Mouse (Mus musculus) forebrain, embryonic 10.5 days (tissue): Measurements from ENCODE around the gene Inpp5k. TPM values are rescaled to one million over a fixed set of nuclear protein-coding genes. Genes with fewer than 3 reads are reported as not detected.

ENCODE experiments used
- polyA plus RNA-seq: library from polyadenylated mRNA; unstranded; fragments of >200 nt; fragmentation: Nextera tagmentation; extraction: Ambion mirVana; gene quantifications from 2 replicates; pipeline ENCODE4 v1.2.1, GENCODE M21; 2016

Inpp5k gene
- polyA plus RNA-seq, 1 experiment from 2014 or later: 14.1 TPM

Other genes starting within 250 kb of the Inpp5k start
- 105 and 108 TPM in 2 replicates for gene Serpinf1, start 208.3 kb upstream of the Inpp5k start, polyA plus RNA-seq
- gene Serpinf2, start 191.4 kb upstream of the Inpp5k start, polyA plus RNA-seq: 0.06 TPM in 1 of 2 replicates, not detected in the other
- gene Wdr81, start 176.3 kb upstream of the Inpp5k start, polyA plus RNA-seq: 5.8 and 6.4 TPM in 2 replicates
- gene Tlcd2, start 169.3 kb upstream of the Inpp5k start, polyA plus RNA-seq: 8.5 and 9.7 TPM in 2 replicates
- 77.5 and 78.7 TPM in 2 replicates for gene Prpf8, start 144.2 kb upstream of the Inpp5k start, polyA plus RNA-seq
- 0.15 and 0.26 TPM in 2 replicates for gene Rilp, start 120.9 kb upstream of the Inpp5k start, polyA plus RNA-seq
- gene Scarf1, start 117.4 kb upstream of the Inpp5k start, polyA plus RNA-seq: 5.1 and 5.4 TPM in 2 replicates
- 5.5 and 6.1 TPM in 2 replicates for gene Slc43a2, start 99.3 kb upstream of the Inpp5k start, polyA plus RNA-seq
- gene Pitpna, start 42.9 kb upstream of the Inpp5k start, polyA plus RNA-seq: 59.2 and 61.9 TPM in 2 replicates
- 16.6 and 17.6 TPM in 2 replicates for gene Myo1c, start 19.5 kb downstream of the Inpp5k start, polyA plus RNA-seq
- gene Crk, start 48.3 kb downstream of the Inpp5k start, polyA plus RNA-seq: 122 and 130 TPM in 2 replicates
- gene Ywhae, start 101.9 kb downstream of the Inpp5k start, polyA plus RNA-seq: 1,332 and 1,366 TPM in 2 replicates
- gene Doc2b, start 165.1 kb downstream of the Inpp5k start, polyA plus RNA-seq: 0.10 and 0.17 TPM in 2 replicates